Mouse (Mus musculus) hindbrain, embryonic 12.5 days (tissue): Measurements from ENCODE around the gene Car12. TPM values are rescaled to one million over a fixed set of nuclear protein-coding genes. Genes with fewer than 3 reads are reported as not detected.
"Not testable (repeated sequence)": the region's sequence is repeated elsewhere in the genome, so short reads cannot be mapped to it uniquely, and the experiment has no call there.

Source experiments
- ATAC-seq: fragments of 200-750 bp; cut with Nextera tagmentation; 2 replicates; pipeline ENCODE4 v1.8.0; 2017; ENCODE audit warnings: moderate TSS enrichment; ENCODE audit not compliant: low FRiP score
- H3K27ac ChIP-seq: fragments of 300-500 bp; sonication (generic); 2 replicates; pipeline ENCODE4 v1.5.1; 2016; ENCODE audit warnings: mild to moderate bottlenecking
- H3K27me3 ChIP-seq: fragments of 300-500 bp; sonication (generic); 2 replicates; pipeline ENCODE4 v1.6.1; 2016; ENCODE audit warnings: mild to moderate bottlenecking
- H3K36me3 ChIP-seq: fragments of 300-500 bp; sonication (generic); 2 replicates; pipeline ENCODE4 v1.6.1; 2016; ENCODE audit warnings: mild to moderate bottlenecking
- H3K4me1 ChIP-seq: fragments of 300-500 bp; sonication (generic); 2 replicates; pipeline ENCODE4 v1.6.1; 2016
- H3K4me2 ChIP-seq: fragments of 300-500 bp; sonication (generic); replicated peaks from 2 replicates; pipeline ENCODE4 v1.6.1; 2016; ENCODE audit warnings: mild to moderate bottlenecking
- H3K4me3 ChIP-seq: fragments of 300-500 bp; sonication (generic); 2 replicates; pipeline ENCODE4 v1.5.1; 2016; ENCODE audit warnings: mild to moderate bottlenecking
- H3K9ac ChIP-seq: fragments of 300-500 bp; sonication (generic); 2 replicates; pipeline ENCODE4 v1.6.1; 2016; ENCODE audit warnings: mild to moderate bottlenecking, moderate library complexity
- H3K9me3 ChIP-seq: fragments of 300-500 bp; sonication (generic); replicated peaks from 2 replicates; pipeline ENCODE4 v1.6.1; 2016; ENCODE audit warnings: mild to moderate bottlenecking
- WGBS: fragments of 180-500 bp; shearing (Covaris S2); methylation state at CpG from one replicate; pipeline ENCODE4 v1.1.7; 2016; 5-methylcytosine and 5-hydroxymethylcytosine counted together
- polyA plus RNA-seq: library from polyadenylated mRNA; unstranded; fragments of >200 nt; fragmentation: Nextera tagmentation; extraction: Ambion mirVana; gene quantifications from 2 replicates; pipeline ENCODE4 v1.2.1, GENCODE M21; 2016

Gene Car12
- polyA plus RNA-seq, 1 experiment from 2014 or later, result 2.7 TPM

DNA sequence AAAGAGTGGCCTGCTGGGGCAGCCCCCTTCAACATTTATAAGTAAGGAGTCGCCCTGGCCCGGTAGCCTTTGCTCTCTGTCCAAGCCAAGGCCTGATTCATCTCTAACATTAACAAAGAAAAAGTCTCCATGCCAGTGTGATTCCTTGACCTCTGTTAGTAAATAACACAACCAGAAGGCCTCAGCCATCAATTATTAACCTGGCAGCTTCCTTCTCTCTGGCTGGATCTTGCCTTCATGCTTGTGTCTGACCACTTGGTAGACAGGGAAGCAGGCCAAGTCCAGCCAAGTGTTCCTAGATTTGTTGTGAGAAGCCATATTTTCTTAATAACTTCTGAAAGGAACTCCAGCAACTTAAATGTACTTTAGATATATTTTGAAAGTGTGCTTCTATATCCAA is 23.1 kb downstream of the Car12 start:
- Histone ChIP-seq H3K36me3 (no peaks in the 10 kb centered on the region), H3K4me1 (peaks cover 8% of the 10 kb centered on the region), H3K27me3 (no peaks in the 10 kb centered on the region), H3K9ac (no peak overlapping the region), H3K4me3 (no peak overlapping the region), H3K27ac (no peak overlapping the region), H3K9me3 (no peaks in the 10 kb centered on the region), H3K4me2 (no peak overlapping the region)
- 60% methylated on average over 2 of the region's 2 CpGs for WGBS
- no peak for ATAC-seq

DNA sequence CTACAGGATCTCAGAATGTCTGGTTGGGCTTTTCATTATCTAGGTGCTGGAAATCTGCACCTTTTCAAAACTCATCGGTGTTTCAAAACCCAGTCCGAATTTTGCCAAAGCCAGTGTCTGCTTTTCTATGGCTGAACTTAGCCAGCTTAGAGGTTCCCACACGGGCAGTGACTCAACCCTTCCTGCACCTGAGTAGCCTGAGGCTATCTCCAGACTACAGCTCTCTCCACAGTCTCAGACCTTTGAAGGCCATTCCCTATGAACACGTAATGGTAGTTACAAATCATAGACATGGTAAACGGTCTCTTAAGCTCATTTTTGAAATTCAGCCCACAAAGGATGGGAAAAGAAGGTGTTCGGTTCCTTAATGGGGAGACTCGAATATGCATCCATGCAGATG is 26.0 kb downstream of the Car12 start:
- Histone ChIP-seq H3K9ac (no peak overlapping the region), H3K4me1 (no peaks in the 10 kb centered on the region), H3K4me3 (no peak overlapping the region), H3K27me3 (no peaks in the 10 kb centered on the region), H3K36me3 (no peaks in the 10 kb centered on the region), H3K4me2 (no peak overlapping the region), H3K27ac (no peak overlapping the region), H3K9me3 (no peaks in the 10 kb centered on the region)
- no peak for ATAC-seq
- 85% methylated on average over 7 of the region's 7 CpGs for WGBS

DNA sequence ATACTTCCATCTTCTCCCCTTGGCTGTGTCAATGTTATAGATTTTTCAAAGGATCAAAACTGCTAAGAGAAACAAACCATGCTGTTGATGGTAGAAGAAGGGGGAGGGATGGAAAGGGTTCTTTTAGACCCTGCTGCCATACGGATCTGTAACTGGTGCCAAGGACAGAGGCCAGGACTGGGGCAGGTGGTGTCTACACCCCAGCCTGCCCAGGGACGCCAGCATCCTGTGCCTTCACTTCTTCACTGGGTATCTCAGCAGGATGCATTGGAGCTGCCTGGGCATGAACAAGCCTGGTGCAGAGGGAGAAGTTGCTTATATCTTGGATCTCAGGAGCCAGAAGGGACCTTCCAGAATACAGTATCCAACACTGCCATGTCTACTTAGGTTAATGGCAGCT is 31.0 kb downstream of the Car12 start:
- Histone ChIP-seq H3K9me3 (no peaks in the 10 kb centered on the region), H3K27me3 (no peaks in the 10 kb centered on the region), H3K4me1 (no peaks in the 10 kb centered on the region), H3K36me3 (no peaks in the 10 kb centered on the region), H3K4me3 (no peak overlapping the region), H3K9ac (no peak overlapping the region), H3K4me2 (no peak overlapping the region), H3K27ac (no peak overlapping the region)
- 82% methylated on average over 2 of the region's 2 CpGs for WGBS
- no peak for ATAC-seq

DNA sequence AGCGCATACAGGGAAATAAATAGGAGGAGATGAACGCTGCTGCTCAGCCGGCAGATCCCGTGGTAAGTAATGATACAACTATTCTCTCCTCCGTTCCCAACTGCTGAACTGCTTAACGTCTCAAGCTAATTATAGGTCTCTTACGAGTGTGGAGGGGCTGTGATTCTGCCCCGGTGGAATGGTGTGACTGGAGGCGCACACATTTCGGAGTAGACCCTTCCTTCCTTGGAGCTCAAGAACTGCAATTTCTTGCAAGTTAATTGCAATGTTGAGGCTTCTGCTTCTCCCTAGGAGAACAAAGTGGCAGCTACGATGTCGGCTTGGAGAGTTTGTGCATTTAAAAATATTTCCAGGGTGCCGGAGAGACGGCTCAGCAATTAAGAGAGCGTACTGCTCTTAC is 34.9 kb downstream of the Car12 start:
- no peak for ATAC-seq
- no peaks in the 10 kb centered on the region for H3K9me3 ChIP-seq
- no peaks in the 10 kb centered on the region for H3K27me3 ChIP-seq
- 89% methylated on average over 15 of the region's 15 CpGs for WGBS
- no peaks in the 10 kb centered on the region for H3K36me3 ChIP-seq
- no peak overlapping the region for H3K27ac ChIP-seq
- H3K4me2 ChIP-seq, result no peak overlapping the region
- H3K4me3 ChIP-seq, result no peak overlapping the region
- H3K9ac ChIP-seq, result no peak overlapping the region
- no peaks in the 10 kb centered on the region for H3K4me1 ChIP-seq

DNA sequence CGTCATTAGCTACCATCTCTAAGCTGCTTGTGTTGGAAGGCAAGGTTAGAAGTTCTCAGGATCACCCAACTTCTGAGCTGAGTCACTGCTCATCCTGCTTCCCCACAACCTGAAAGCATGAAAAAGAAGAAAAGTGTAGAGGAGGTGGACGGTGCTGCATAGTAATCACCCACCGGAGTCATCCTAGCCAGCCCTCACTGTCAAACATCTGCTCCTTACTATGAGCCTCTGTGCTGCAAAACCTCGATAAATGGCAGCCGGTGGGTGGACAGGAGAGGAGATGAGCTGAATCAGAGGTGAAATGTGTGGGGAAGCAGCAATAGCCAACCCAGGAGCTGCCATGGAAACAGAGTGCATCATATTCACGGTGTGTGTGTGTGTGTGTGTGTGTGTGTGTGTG is 39.4 kb downstream of the Car12 start:
- Histone ChIP-seq H3K4me2 (no peak overlapping the region), H3K4me3 (no peak overlapping the region), H3K4me1 (no peaks in the 10 kb centered on the region), H3K27me3 (no peaks in the 10 kb centered on the region), H3K36me3 (no peaks in the 10 kb centered on the region), H3K9ac (no peak overlapping the region), H3K27ac (no peak overlapping the region), H3K9me3 (no peaks in the 10 kb centered on the region)
- 84% methylated on average over 6 of the region's 6 CpGs for WGBS
- ATAC-seq, result no peak

DNA sequence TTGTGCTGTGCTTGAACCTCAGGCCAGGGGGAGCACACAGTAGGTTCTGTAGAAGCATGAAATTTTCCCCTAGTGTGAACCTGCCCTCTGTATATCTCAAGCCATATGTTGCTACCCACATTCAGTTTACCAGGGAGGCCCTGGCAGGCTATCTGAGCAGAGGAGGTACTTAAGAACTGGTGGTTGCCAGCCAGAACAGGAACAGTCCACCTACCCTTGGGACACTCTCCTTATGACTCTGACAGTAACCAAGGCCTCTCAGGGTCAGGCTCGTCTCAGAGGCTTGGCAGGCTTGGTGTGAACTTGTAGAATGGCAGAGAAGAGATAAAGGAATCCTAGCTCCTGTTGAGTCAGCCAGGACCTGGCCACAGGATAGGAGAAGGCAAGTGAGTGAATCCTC is 47.5 kb downstream of the Car12 start:
- no peaks in the 10 kb centered on the region for H3K4me1 ChIP-seq
- H3K27me3 ChIP-seq, result no peaks in the 10 kb centered on the region
- ATAC-seq, result no peak
- H3K36me3 ChIP-seq, result no peaks in the 10 kb centered on the region
- no peak overlapping the region for H3K4me3 ChIP-seq
- no peak overlapping the region for H3K9ac ChIP-seq
- no peaks in the 10 kb centered on the region for H3K9me3 ChIP-seq
- WGBS, result 58% methylated on average over 1 of the region's 1 CpGs
- H3K27ac ChIP-seq, result no peak overlapping the region
- H3K4me2 ChIP-seq, result no peak overlapping the region

DNA sequence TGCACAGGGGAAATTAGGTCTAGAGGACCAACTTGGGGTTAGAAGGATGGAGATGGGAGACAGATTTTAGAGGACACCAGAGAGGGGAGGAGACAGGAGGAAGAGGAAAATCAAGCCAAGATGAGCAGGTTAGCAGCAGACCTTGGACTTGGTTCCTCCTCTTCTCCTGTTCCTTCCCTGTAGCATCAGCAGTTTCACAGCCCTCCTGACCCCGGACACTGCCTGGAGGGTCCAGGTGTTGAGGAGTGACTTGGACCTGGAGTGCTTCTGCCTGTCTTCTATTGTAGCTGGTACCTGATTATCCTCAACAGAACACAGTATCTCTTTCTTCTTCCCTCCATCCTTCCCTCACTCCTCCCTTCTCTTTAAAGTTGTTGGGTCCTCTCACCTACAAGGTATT is 55.2 kb downstream of the Car12 start:
- ATAC-seq, result no peak
- Histone ChIP-seq H3K36me3 (no peaks in the 10 kb centered on the region), H3K27ac (no peak overlapping the region), H3K4me1 (no peaks in the 10 kb centered on the region), H3K9ac (no peak overlapping the region), H3K4me2 (no peak overlapping the region), H3K27me3 (no peaks in the 10 kb centered on the region), H3K4me3 (no peak overlapping the region), H3K9me3 (no peaks in the 10 kb centered on the region)
- 93% methylated on average over 1 of the region's 1 CpGs for WGBS

DNA sequence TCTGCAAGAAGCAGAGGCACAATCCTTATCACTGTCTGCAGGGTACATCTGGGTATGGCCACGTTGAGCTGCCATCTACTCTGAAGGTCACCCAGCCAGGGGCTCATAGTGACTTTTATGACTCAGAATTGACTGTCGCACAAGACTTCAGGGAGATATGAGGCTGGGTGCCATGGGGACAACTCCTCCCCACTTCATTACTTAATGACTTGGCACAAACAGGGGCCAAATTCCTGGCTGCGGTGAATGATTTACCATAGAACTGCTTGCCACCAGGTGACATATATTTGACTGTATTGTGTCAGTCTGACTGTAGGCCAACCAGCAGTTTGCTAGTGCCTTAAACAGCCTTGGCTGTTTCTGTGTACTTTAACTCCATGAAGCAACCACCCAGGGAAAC is 55.8 kb downstream of the Car12 start:
- no peaks in the 10 kb centered on the region for H3K36me3 ChIP-seq
- H3K9me3 ChIP-seq, result no peaks in the 10 kb centered on the region
- H3K27me3 ChIP-seq, result no peaks in the 10 kb centered on the region
- no peaks in the 10 kb centered on the region for H3K4me1 ChIP-seq
- ATAC-seq, result no peak
- no peak overlapping the region for H3K27ac ChIP-seq
- H3K4me2 ChIP-seq, result no peak overlapping the region
- no peak overlapping the region for H3K4me3 ChIP-seq
- WGBS, result 84% methylated on average over 3 of the region's 3 CpGs
- no peak overlapping the region for H3K9ac ChIP-seq

DNA sequence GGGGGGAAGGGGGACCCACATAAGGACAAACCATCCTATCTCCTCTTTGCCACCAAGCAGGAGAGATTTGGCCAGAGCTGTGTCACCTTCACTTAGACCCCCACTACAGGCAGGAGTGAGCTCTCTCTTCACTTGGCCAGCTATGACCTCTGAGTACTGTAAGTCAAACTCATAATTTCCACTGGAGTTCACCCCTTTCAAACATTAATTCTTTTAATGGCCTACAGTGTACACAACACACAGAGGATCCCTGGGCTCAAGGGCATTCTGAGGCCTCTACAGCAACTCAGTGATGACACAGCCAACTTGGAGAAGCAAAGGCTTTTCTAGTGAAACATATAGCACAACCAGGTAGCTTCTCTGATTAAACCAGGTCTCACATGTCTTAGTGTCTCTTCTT is 57.2 kb downstream of the Car12 start:
- no peaks in the 10 kb centered on the region for H3K9me3 ChIP-seq
- H3K4me2 ChIP-seq, result no peak overlapping the region
- no peak overlapping the region for H3K27ac ChIP-seq
- no peaks in the 10 kb centered on the region for H3K4me1 ChIP-seq
- H3K4me3 ChIP-seq, result no peak overlapping the region
- no peak for ATAC-seq
- H3K9ac ChIP-seq, result no peak overlapping the region
- no peaks in the 10 kb centered on the region for H3K27me3 ChIP-seq
- H3K36me3 ChIP-seq, result no peaks in the 10 kb centered on the region

DNA sequence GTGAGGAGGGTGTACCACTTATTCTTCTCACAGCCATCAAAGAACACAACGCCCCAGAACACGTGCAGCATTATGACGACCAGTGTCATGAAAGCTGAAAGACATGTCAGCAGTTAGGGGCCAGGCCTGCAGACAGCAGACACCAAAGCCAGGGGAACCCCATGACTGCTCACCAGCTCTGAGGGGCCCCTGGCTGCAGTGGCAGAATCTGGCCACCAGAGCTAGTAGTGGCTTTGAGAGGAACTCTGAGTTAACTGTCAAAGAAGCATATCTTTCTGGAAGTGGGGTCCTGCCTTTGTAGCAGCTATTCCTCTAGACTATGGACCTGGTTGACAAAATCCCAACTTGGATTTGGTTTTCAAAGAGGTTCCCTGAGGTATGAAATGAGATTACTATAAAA is 71.1 kb downstream of the Car12 start:
- 0 out of 2 replicates have a peak, but pooled peaks cover 10% of the 10 kb centered on the region for H3K36me3 ChIP-seq
- not testable (repeated sequence) for H3K4me3 ChIP-seq, H3K9me3 ChIP-seq, H3K27me3 ChIP-seq, H3K4me1 ChIP-seq, ATAC-seq, H3K27ac ChIP-seq, H3K9ac ChIP-seq, H3K4me2 ChIP-seq
- WGBS, result 85% methylated on average over 2 of the region's 3 CpGs

DNA sequence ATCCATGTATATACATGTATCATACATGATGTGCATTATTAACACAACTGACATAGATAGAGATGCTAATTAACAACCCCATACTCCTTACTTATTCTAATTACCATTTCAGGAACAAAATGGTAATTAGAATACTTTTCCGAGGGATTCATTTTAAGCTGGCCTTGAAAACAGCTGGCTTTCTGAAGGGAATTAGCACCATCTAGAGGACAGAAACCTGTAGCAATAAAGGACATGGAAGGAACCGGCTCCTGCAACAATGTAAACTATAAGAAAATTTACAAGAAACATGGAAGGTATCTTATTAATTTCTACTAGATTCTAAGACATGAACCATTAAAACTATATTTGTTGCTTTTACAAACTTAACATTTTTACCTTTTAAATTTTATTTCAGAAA is 74.3 kb downstream of the Car12 start:
- peaks cover 15% of the 10 kb centered on the region for H3K36me3 ChIP-seq
- no peaks in the 10 kb centered on the region for H3K9me3 ChIP-seq
- H3K4me1 ChIP-seq, result no peaks in the 10 kb centered on the region
- H3K4me2 ChIP-seq, result no peak overlapping the region
- no peak overlapping the region for H3K9ac ChIP-seq
- no peak overlapping the region for H3K4me3 ChIP-seq
- no peak overlapping the region for H3K27ac ChIP-seq
- H3K27me3 ChIP-seq, result no peaks in the 10 kb centered on the region
- whole genome bisulfite sequencing, result 15% methylated on average over 2 of the region's 2 CpGs
- no peak for ATAC-seq

DNA sequence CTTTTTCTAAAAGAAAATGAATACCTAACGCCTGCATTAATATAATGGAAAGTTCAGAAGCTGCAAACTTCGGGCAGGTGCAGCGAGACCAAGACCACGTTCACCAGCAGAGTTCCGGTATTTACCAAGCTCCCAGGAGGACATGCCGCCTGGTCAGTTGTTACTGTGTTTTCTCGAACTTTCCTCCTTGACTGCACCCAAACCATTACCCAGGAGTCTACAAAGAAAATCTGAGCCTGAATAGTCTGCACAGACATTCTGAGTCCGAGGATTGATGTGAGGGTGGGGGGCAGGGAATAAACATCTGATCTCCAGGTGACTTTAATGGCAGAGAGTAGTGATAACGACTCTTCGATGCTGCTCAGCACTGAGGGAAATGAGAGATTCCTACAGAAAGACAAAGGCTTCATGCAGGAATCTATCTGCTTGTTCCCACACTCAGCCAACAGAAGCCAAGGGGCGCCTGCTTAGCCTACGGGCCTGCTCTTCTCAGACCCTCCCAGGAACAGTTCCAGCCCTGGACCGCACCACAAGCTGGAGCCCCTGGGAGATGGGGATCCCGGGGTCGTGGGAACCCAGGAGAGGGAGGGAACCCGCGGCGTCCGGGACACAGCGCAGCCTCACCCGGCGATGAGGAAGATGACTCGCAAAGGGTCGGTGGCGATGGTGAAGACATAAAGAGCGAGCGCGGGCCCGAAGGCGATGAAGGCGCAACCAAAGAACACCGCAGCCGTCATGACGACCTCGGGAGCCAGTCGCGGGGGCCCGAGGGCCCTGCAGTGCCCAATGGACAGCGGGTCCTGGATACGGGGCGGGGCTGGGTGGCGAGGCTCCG is 81.4 kb downstream of the Car12 start:
- WGBS, result 2% methylated on average over 43 of the region's 43 CpGs
- Histone ChIP-seq H3K4me1 (peaks cover 8% of the 10 kb centered on the region), H3K27ac (peak overlapping the region; percentile 83), H3K9me3 (no peaks in the 10 kb centered on the region), H3K4me2 (peak overlapping the region; percentile 62), H3K4me3 (peak overlapping the region; percentile 51), H3K27me3 (no peaks in the 10 kb centered on the region), H3K9ac (peak overlapping the region; percentile 70), H3K36me3 (peaks cover 6% of the 10 kb centered on the region)
- peak; percentile 78 for ATAC-seq
